Mouse (Mus musculus): ENCODE results near the gene Tmigd1.

DNA sequence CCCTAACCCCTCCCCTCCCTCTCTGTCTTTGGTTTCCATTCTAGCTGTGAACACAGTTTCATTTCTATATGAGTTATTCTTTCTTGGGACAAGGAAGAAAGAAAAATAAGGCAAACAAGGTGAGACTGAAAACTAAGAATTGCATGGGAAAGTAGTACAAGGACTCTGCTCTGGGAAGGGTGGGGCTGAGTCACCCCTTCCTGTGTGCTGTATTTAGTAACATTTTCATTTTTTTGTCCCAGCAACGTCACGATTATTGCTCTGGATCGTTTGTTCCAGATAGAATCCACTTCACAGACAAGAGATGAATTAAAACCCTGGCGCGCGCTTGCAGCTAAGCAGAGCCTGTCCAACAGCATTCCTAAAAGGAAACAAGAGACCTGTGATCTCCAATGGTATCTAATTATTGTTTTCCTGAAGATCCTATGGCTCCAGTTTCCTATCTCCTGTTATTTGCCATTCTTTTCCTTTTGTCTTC, 22.8 kb downstream of the Tmigd1 start, which contains the start of gene Blmh:
- TF ChIP-seq CTCF (IDR thresholded peaks at IDR 0.05), result no peak
- TF ChIP-seq EP300 (IDR thresholded peaks at IDR 0.05), result no peak

All from lung, postnatal 0 days (tissue).